Comparison of ENCODE assay signal across 8 mouse cellular contexts in the genomic region with DNA sequence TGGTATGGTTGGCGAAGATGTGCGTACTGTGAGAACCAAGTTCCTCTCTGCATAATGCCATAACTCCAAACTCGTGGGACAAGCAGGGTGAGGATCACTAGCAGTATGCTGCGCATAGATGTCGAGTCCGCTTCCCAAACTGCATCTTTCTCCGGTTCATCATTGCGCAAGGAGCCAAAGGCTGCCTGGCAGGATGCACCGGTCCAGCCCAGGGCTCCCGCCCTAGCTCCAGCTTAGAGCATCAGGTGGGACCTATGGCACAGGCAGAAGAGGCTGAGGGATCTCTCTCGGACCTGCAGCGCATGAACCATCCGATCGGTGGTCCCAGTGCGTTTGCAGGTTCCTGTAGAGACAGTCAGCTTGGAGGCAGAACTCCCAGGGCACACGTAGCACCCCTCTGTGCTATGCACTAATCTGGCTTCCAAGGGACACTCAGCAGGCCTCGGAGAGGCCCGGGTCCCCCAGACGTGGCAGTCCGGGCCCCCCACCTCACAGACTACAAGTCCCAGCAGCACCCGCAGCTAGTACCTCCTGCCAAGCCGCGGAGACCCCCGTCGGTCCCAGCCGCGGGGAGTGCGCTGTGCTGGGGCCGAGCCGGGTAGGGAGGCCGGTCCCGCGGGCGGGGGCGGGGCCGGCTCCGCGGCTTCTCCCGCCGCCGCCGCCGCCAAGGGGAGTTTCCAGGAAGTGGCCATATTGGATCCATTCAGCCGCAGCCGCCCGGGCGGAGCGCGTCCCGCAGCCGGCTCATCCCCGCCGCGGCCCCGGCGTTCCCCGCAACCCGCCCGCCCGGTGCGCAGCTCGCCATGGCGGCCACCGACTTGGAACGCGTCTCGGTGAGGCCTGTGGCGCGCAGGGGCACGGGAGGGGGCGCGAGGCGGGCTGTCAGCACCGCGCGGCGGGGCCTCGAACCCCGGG. TPM values are rescaled to one million over a fixed set of nuclear protein-coding genes. Genes with fewer than 3 reads are reported as not detected.
A peak's percentile ranks its signal among the peaks of the same experiment; 100 is the strongest.
DNase-seq lines count a peak whose midpoint lies in the region.

A gene (plus strand): TSS at position 51 of the 915 bp plus-strand sequence.

- DNase-seq in ZHBTc4 (ENCODE audit: low read depth, low spot score), result peak; percentile 69
- DNase-seq in cerebellum, adult 9-10 months, result peak; percentile 80
- peak; percentile 62 to 69 for DNase-seq in frontal cortex, postnatal 10 days (ENCODE audit: low spot score in 2 of 2)
- DNase-seq in hindbrain, embryonic 10.5 days (ENCODE audit: low spot score), result peak; percentile 64
- DNase-seq in layer of hippocampus, postnatal 25 days (ENCODE audit: extremely low spot score in 1 of 2, low spot score in 1 of 2), result peak; percentile 52 to 60
- DNase-seq in lung, postnatal 25 days (ENCODE audit: low spot score), result peak; percentile 55
- DNase-seq in retina, postnatal 1 day, result peak; percentile 83
- peak; percentile 63 for DNase-seq in urinary bladder, postnatal 25 days (ENCODE audit: low spot score)

- peak within 1 kb of the TSS; percentile 90 for H3K27ac ChIP-seq in hindbrain, embryonic 10.5 days

- peaks cover 64% of the 10 kb centered on the region for H3K4me1 ChIP-seq in hindbrain, embryonic 10.5 days (replicated peaks)

- H3K9me3 ChIP-seq in hindbrain, embryonic 10.5 days, result no peaks in the 10 kb centered on the region

- peaks cover 84% of the 10 kb centered on the region for H3K27me3 ChIP-seq in hindbrain, embryonic 10.5 days (ENCODE audit: insufficient read depth, poor library complexity, severe bottlenecking)

- 3% methylated on average over 79 of the region's 79 CpGs for WGBS in hindbrain, embryonic 10.5 days

- no peaks in the 10 kb centered on the region for H3K36me3 ChIP-seq in hindbrain, embryonic 10.5 days

- H3K4me3 ChIP-seq in hindbrain, embryonic 10.5 days, result peak within 1 kb of the TSS; percentile 89

RNA-seq across cellular contexts. Expression of the gene that starts here (rescaled TPM):
- 14.8 and 15.6 TPM in 2 replicates for polyA plus RNA-seq in hindbrain, embryonic 10.5 days (2016; fragmentation: Nextera tagmentation; extraction: Ambion mirVana)
- 100 to 1,000 TPM; 252 to 260 TPM for total RNA-seq in layer of hippocampus, postnatal 25 days (2021)

Comparison
In these comparisons a context has a peak if more than half of its experiments do, and no peak if none do; other contexts are left out.
1. Peak in every context shown above with its lines: DNase-seq, H3K4me3 ChIP-seq and H3K27ac ChIP-seq.